Mouse (Mus musculus) adrenal gland, postnatal 4 days (tissue): ENCODE measurements around the gene Mapt. TPM values are rescaled to one million over a fixed set of nuclear protein-coding genes. Genes with fewer than 3 reads are reported as not detected.

Source experiments
- DNase-seq, 2 experiments: peaks; one replicate each; pipeline ENCODE4 v3.0.0; 2021 to 2022; ENCODE audit warnings: low spot score in 2 of 2, mixed read lengths in 2 of 2
- total RNA-seq, 2 experiments: library from RNA; stranded (reverse); gene quantifications; 2 replicates each; pipeline ENCODE4 v1.2.3; 2021

Gene Mapt
- total RNA-seq, 2 experiments from 2014 or later, result 105 to 107 TPM

GRCm38 (mm10) chr11:104309377-104310225 lies 78.4 kb downstream of the Mapt start:
- no peak for DNase-seq

- DNase-seq, result no peak
Observed at GRCm38 (mm10) chr11:104310226-104310887, 79.2 kb downstream of the Mapt start.

- no peak for DNase-seq
Observed at GRCm38 (mm10) chr11:104311643-104312042, 80.5 kb downstream of the Mapt start.

DNA sequence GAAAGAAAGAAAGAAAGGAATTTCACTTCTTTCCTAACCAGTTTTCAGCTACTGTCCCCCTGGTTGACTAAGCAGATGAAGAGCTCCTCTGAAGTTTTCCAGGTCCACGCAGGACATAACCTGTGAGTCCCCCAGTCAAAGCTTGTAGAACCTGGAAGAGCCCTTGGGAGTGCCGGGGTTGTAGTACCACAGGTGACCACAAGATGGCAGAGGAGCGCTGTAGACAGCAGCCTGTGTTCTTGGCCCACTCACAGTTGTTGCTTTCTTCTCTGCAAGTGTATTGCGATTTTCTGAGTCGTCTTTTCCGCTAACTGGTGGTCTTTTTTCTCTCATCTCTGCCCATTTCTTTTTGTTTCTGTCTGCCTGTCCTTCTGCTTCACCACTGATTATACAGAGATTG lies 84.5 kb downstream of the Mapt start:
- peak; percentile 42 to 47 for DNase-seq

DNA sequence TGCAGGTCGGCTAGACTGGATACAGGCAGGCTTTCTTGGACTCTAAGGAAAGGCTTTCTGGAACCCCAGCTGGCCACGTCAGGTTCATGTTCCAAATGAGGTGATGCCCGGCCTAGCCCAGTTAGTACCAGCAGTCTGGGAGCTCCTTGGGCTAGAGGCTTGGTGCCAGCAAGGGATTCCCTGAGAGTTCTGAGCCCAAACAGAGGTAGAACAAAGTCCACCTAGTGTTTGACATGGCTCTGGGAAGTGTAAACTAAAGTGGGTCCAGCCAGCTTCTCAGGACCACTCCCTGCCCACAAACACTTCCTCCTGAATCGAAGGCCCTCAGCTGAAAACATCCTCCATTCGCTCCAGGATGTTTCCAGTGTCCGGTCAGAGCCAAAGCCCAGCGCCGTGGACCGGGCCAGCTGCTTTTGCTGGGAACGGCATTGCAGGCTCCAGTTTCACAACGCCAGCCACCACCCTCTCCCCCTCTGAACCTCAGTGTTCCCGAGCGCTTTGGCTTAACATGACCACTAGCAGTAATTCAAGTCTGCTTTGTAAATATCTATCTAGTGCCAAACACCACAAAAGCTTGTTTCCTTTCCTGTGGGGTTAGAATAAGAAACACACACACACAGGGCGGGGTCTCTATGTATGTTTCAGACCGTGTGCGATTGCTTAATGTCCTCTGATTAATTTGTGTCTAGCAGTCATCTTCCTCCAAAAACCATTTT lies 85.7 kb downstream of the Mapt start:
- DNase-seq, result no peak

- DNase-seq, result no peak
Observed at GRCm38 (mm10) chr11:104317631-104318030, 86.4 kb downstream of the Mapt start.

- DNase-seq, result no peak
Observed at GRCm38 (mm10) chr11:104318940-104319781, 88.0 kb downstream of the Mapt start.

GRCm38 (mm10) chr11:104320511-104320910 lies 89.3 kb downstream of the Mapt start:
- no peak for DNase-seq

DNA sequence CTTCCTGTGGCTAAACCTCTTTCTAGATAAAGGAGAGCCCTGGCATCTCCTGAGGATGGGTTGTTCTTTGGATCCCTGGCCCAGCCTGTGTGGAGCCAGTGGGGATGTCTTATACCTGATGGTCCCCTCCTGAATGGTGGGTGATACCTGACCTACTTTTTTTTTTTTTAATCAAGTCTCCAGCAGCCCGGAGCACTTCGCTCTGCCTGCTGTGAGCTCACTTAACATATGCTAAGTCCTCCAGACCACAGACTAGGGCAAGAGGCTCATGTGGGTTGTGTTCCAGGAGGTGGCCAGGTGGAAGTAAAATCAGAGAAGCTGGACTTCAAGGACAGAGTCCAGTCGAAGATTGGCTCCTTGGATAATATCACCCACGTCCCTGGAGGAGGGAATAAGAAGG lies 91.0 kb downstream of the Mapt start:
- no peak for DNase-seq

- DNase-seq, result no peak
Observed at GRCm38 (mm10) chr11:104327462-104327861, 96.3 kb downstream of the Mapt start.

- DNase-seq, result no peak
Observed at GRCm38 (mm10) chr11:104327946-104328345, 96.8 kb downstream of the Mapt start.

GRCm38 (mm10) chr11:104329185-104329926 lies 98.2 kb downstream of the Mapt start:
- no peak for DNase-seq

DNA sequence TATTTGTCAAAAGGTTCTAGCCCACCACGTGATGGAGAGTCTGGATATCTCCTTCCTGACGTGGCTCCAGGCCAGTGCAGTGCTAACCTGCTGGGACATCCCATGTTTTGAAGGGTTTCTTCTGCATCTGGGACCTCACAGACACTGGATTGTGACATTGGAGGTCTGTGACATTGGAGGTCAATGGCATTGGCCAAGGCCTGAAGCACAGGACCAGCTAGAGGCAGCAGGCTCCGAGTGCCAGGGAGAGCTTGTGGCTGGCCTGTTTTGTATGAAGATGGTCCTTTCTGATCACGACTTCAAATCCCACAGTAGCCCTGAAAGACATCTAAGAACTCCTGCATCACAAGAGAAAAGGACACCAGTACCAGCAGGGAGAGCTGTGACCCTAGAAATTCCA lies 99.0 kb downstream of the Mapt start:
- no peak for DNase-seq

- DNase-seq, result no peak
Observed at GRCm38 (mm10) chr11:104331208-104331607, 100.0 kb downstream of the Mapt start.

DNA sequence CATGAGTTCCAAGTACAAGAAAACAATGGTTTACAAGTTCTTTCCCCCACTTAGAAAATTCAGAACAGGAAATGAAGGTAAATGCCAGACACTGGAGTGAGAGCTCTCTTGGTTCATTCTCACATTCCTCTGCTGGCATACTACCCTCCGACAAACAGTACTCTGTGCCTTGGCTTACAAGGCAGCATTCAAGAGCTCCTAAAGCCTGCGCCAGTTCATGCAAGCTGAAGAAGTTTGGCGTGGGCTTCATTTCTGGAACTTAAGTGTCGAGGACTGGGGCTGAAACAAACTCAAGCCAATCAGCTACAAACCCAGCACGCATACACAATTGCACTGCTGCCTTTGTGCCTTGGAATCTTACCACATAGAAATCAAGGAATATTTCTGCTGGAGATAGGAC lies 100.9 kb downstream of the Mapt start:
- DNase-seq, result no peak

DNA sequence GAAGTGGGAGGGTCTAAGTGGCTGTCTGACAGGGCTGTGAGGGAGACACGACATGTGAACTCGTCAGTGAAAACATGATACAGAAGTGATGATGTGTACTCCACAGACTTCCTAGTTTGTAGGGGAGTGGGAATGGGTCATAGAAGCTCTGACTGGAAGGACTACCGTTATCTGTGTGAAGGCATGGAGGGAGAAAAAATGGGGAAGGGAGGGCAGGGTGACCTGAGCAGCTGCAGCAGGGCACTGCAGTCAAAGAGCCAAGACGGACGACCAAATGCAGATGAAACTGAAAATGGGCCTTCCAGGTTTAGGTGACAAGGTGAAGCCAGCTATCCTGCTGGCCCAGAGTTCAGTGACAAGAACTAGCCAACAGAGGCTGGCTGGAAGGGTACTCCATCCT lies 102.9 kb downstream of the Mapt start:
- DNase-seq, result no peak

- DNase-seq, result no peak
Observed at GRCm38 (mm10) chr11:104334946-104335345, 103.8 kb downstream of the Mapt start.

GRCm38 (mm10) chr11:104346931-104347330 lies 115.7 kb downstream of the Mapt start:
- no peak for DNase-seq

DNA sequence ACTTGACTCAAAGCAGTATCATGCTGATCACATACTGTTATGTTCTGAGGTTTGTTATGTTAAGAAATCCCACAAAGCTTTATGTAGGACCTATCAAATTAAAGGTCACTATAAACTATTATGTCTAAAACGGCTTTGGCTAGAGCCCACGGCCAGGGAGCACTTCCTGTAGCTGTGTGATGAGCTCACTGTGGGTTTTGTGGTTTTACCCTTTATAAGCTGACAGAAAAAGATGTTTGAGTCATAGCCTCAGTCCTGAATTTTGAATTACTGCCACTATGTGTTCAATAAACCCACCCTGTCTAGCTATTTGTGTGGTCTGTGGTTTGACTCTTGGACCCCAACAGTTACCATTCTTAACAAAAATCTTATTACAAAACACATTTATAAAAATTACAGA lies 130.6 kb downstream of the Mapt start:
- no peak for DNase-seq

DNA sequence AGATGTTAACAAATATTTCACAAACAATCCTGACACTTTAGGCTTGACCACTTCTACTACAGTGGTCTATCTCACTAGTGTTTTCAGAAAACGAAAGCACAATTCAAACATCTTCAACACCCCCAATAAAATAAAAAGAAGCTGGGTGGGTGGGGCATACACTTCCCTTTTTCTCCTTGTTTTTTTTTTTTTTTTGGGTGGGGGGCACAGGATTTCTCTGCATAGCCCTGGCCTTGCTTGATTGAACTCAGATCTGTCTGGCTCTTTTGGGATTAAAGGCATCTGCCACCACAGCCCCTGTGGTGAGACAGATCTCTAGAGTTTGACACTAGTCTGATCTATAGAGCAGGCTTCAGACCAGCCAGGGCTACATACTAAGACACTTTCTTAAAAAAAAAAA lies 131.5 kb downstream of the Mapt start:
- no peak for DNase-seq
